Mouse (Mus musculus) stomach, embryonic 14.5 days (tissue): ENCODE measurements around the gene Ednra. TPM values are rescaled to one million over a fixed set of nuclear protein-coding genes. Genes with fewer than 3 reads are reported as not detected.
A peak's percentile ranks its signal among the peaks of the same experiment; 100 is the strongest.

Experiments used
- ATAC-seq: fragments of 200-750 bp; cut with Nextera tagmentation; 2 replicates; pipeline ENCODE4 v1.8.0; 2017; ENCODE audit warnings: low read depth, moderate TSS enrichment; ENCODE audit not compliant: insufficient number of reproducible peaks, insufficient read depth, low FRiP score
- H3K27ac ChIP-seq: fragments of 300-500 bp; sonication (generic); 2 replicates; pipeline ENCODE4 v1.5.1; 2014; ENCODE audit warnings: mild to moderate bottlenecking, low read length, moderate library complexity, mixed read lengths
- H3K27me3 ChIP-seq: fragments of 300-500 bp; sonication (generic); 2 replicates; pipeline ENCODE4 v1.6.1; 2014; ENCODE audit warnings: low read length, control low read depth, mixed read lengths; ENCODE audit not compliant: control insufficient read depth, insufficient read depth
- H3K36me3 ChIP-seq: fragments of 300-500 bp; sonication (generic); 2 replicates; pipeline ENCODE4 v1.6.1; 2014; ENCODE audit warnings: mild to moderate bottlenecking, control low read depth, low read length, moderate library complexity, mixed read lengths; ENCODE audit not compliant: control insufficient read depth, insufficient read depth
- H3K4me1 ChIP-seq: fragments of 300-500 bp; sonication (generic); 2 replicates; pipeline ENCODE4 v1.6.1; 2014; ENCODE audit warnings: low read length, control low read depth, mixed read lengths; ENCODE audit not compliant: control insufficient read depth, insufficient read depth
- H3K4me2 ChIP-seq: fragments of 300-500 bp; sonication (generic); replicated peaks from 2 replicates; pipeline ENCODE4 v1.6.1; 2014; ENCODE audit warnings: low read depth, low read length, control low read depth
- H3K4me3 ChIP-seq: fragments of 300-500 bp; sonication (generic); 2 replicates; pipeline ENCODE4 v1.5.1; 2014; ENCODE audit warnings: low read depth, low read length, control low read depth
- H3K9ac ChIP-seq: fragments of 300-500 bp; sonication (generic); replicated peaks from 2 replicates; pipeline ENCODE4 v1.6.1; 2014; ENCODE audit warnings: low read depth, mild to moderate bottlenecking, control low read depth, low read length, moderate library complexity, mixed read lengths
- H3K9me3 ChIP-seq: fragments of 300-500 bp; sonication (generic); 2 replicates; pipeline ENCODE4 v1.6.1; 2016; ENCODE audit warnings: low read depth, low read length, control low read depth; ENCODE audit not compliant: control insufficient read depth
- WGBS: fragments of 180-500 bp; shearing (Covaris S2); extraction: QIAGEN DNeasy Blood & Tissue Kit; methylation state at CpG from one replicate; pipeline ENCODE4 v1.1.7; 2014; 5-methylcytosine and 5-hydroxymethylcytosine counted together
- polyA plus RNA-seq: library from polyadenylated mRNA; unstranded; fragments of >200 nt; fragmentation: Nextera tagmentation; extraction: Ambion mirVana; gene quantifications from 2 replicates; pipeline ENCODE4 v1.2.1, GENCODE M21; 2014

The Ednra gene
- polyA plus RNA-seq, 1 experiment from 2014 or later = 42.1 TPM

GRCm38 (mm10) chr8:77623677-77624209 lies 100.5 kb downstream of the Ednra start:
- no peak for ATAC-seq
- Histone ChIP-seq H3K4me1 (no peaks in the 10 kb centered on the region), H3K4me2 (no peak overlapping the region), H3K9me3 (no peaks in the 10 kb centered on the region), H3K27ac (no peak overlapping the region), H3K36me3 (no peaks in the 10 kb centered on the region), H3K27me3 (no peaks in the 10 kb centered on the region), H3K4me3 (no peak overlapping the region), H3K9ac (no peak overlapping the region)
- 88% methylated on average over 7 of the region's 7 CpGs for WGBS

- peak; percentile 65; the same call in 1 of the 2 replicates for ATAC-seq
- H3K4me2 ChIP-seq = no peak overlapping the region
- H3K27ac ChIP-seq = no peak overlapping the region
- H3K36me3 ChIP-seq = no peaks in the 10 kb centered on the region
- no peak overlapping the region for H3K9ac ChIP-seq
- H3K27me3 ChIP-seq = no peaks in the 10 kb centered on the region
- WGBS = 27% methylated on average over 2 of the region's 2 CpGs
- H3K4me3 ChIP-seq = no peak overlapping the region
- no peaks in the 10 kb centered on the region for H3K9me3 ChIP-seq
- peaks cover 8% of the 10 kb centered on the region; the same call in 1 of the 2 replicates for H3K4me1 ChIP-seq
Observed at GRCm38 (mm10) chr8:77617916-77618315, 106.3 kb downstream of the Ednra start.

Other genes with a start within 250 kb of the Ednra start
- 34.6 and 38.2 TPM in 2 replicates for gene Arhgap10, start 206.5 kb downstream of the Ednra start, polyA plus RNA-seq
- gene Prmt9, start 175.1 kb downstream of the Ednra start, polyA plus RNA-seq = 21.4 and 21.7 TPM in 2 replicates
- 35.7 and 42.0 TPM in 2 replicates for gene Tmem184c, start 113.8 kb downstream of the Ednra start, polyA plus RNA-seq